Mouse (Mus musculus): ENCODE data around the gene Gm20388.

Gene Gm20388

GRCm38 (mm10) chr8:119910547-119911257 lies at the start of gene Gm20388:
Gm20388 (plus strand) TSS chr8:119910841.
- DNase-seq (ENCODE audit: low spot score): peak; percentile 94

GRCm38 (mm10) chr8:119861706-119862389 lies 48.8 kb upstream of the Gm20388 start, which contains the start of gene Klhl36:
Klhl36 (plus strand) TSS chr8:119862266.
- DNase-seq (ENCODE audit: low spot score): peak; percentile 99

- DNase-seq (ENCODE audit: low spot score): no peak
Observed at GRCm38 (mm10) chr8:119862390-119862734, 48.3 kb upstream of the Gm20388 start.

- no peak for DNase-seq (ENCODE audit: low spot score)
Observed at GRCm38 (mm10) chr8:119862749-119863148, 47.9 kb upstream of the Gm20388 start.

GRCm38 (mm10) chr8:119869616-119870015 lies 41.0 kb upstream of the Gm20388 start:
- DNase-seq (ENCODE audit: low spot score): no peak

- DNase-seq (ENCODE audit: low spot score): no peak
Observed at GRCm38 (mm10) chr8:119873181-119873580, 37.5 kb upstream of the Gm20388 start.

- no peak for DNase-seq (ENCODE audit: low spot score)
Observed at GRCm38 (mm10) chr8:119881301-119881700, 29.3 kb upstream of the Gm20388 start.

GRCm38 (mm10) chr8:119881917-119882316 lies 28.7 kb upstream of the Gm20388 start:
- no peak for DNase-seq (ENCODE audit: low spot score)

- no peak for DNase-seq (ENCODE audit: low spot score)
Observed at GRCm38 (mm10) chr8:119883281-119883680, 27.4 kb upstream of the Gm20388 start.

GRCm38 (mm10) chr8:119885612-119886011 lies 25.0 kb upstream of the Gm20388 start:
- no peak for DNase-seq (ENCODE audit: low spot score)

GRCm38 (mm10) chr8:119887130-119887529 lies 23.5 kb upstream of the Gm20388 start:
- DNase-seq (ENCODE audit: low spot score): peak; percentile 40

GRCm38 (mm10) chr8:119888012-119888411 lies 22.6 kb upstream of the Gm20388 start:
- no peak for DNase-seq (ENCODE audit: low spot score)

- no peak for DNase-seq (ENCODE audit: low spot score)
Observed at GRCm38 (mm10) chr8:119897069-119897468, 13.6 kb upstream of the Gm20388 start.

GRCm38 (mm10) chr8:119897933-119898332 lies 12.7 kb upstream of the Gm20388 start:
- no peak for DNase-seq (ENCODE audit: low spot score)

- no peak for DNase-seq (ENCODE audit: low spot score)
Observed at GRCm38 (mm10) chr8:119901349-119901748, 9.3 kb upstream of the Gm20388 start.

- DNase-seq (ENCODE audit: low spot score): no peak
Observed at GRCm38 (mm10) chr8:119901952-119902351, 8.7 kb upstream of the Gm20388 start.

GRCm38 (mm10) chr8:119904323-119904911 lies 6.2 kb upstream of the Gm20388 start:
- DNase-seq (ENCODE audit: low spot score): no peak

- DNase-seq (ENCODE audit: low spot score): no peak
Observed at GRCm38 (mm10) chr8:119909944-119910546, 596 bp upstream of the Gm20388 start, which contains the start of gene Usp10. Usp10 (plus strand) TSS chr8:119910360.

GRCm38 (mm10) chr8:119911258-119911962 lies 769 bp downstream of the Gm20388 start:
- no peak for DNase-seq (ENCODE audit: low spot score)

- DNase-seq (ENCODE audit: low spot score): no peak
Observed at GRCm38 (mm10) chr8:119912643-119913042, 2.0 kb downstream of the Gm20388 start.

GRCm38 (mm10) chr8:119913181-119913580 lies 2.5 kb downstream of the Gm20388 start:
- DNase-seq (ENCODE audit: low spot score): no peak

- no peak for DNase-seq (ENCODE audit: low spot score)
Observed at GRCm38 (mm10) chr8:119914161-119914560, 3.5 kb downstream of the Gm20388 start.
